Mouse (Mus musculus): ENCODE data around the gene Cdc73. TPM values are rescaled to one million over a fixed set of nuclear protein-coding genes. Genes with fewer than 3 reads are reported as not detected.

Gene Cdc73
- total RNA-seq, 2 experiments from 2014 or later, result 63.8 to 65.5 TPM

DNA sequence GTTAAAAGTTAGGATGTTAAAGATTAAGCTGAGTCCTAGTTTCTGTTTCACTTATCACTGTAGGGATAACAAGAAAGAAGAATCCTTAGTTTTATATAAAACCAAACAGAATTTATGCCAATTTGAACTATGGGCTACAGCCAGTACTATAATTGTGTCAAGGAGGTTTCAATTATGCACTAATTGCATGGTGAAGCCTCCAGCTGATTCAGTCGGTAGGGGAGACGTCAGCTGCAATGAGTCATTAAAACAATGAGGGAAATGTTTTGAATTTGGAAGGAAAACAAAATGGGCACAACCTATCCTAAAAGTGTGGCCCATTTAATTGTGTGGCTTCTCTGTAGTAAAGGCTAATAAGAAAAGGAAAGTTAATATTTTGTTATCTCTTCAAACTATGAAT lies 82.9 kb downstream of the Cdc73 start:
- TF ChIP-seq CTCF (IDR thresholded peaks at IDR 0.05), result no peak
- DNase-seq (ENCODE audit: extremely low spot score in 1 of 2, low spot score in 2 of 2), result no peak
- H3K4me3 ChIP-seq, result no peak overlapping the region
- H3K27ac ChIP-seq, result no peak overlapping the region
- intact Hi-C loops (cut with DNase I), result no loop called here

- DNase-seq (ENCODE audit: extremely low spot score in 1 of 2, low spot score in 2 of 2), result no peak
- intact Hi-C loops (cut with DNase I), result no loop called here
- H3K4me3 ChIP-seq, result no peak overlapping the region
- no peak; the same call in 1 of the 2 replicates for TF ChIP-seq CTCF (IDR thresholded peaks at IDR 0.05)
- no peak overlapping the region for H3K27ac ChIP-seq
Measured at GRCm38 (mm10) chr1:143612901-143613300, 89.8 kb downstream of the Cdc73 start.

DNA sequence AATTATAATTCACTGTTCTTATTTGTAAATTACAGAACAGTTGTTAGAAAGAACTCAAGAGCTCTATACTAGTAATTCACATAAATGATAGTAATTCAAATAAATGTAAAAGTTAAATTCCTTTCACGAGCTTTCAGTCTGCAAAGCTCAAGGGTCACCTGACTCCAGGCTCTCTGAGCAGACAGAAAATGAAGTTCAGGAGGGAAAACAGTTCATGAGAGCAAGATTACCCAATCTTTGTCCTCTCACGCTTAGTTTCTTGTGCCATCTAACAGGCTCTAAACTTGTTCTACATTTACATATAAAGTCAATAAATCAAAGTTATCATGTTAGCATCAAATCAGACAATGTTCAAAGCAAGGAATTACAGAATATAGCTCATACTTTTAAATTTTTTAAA lies 93.8 kb downstream of the Cdc73 start:
- intact Hi-C loops (cut with DNase I), result no loop called here
- Histone ChIP-seq H3K4me3 (no peak overlapping the region), H3K27ac (no peak overlapping the region)
- DNase-seq (ENCODE audit: extremely low spot score in 1 of 2, low spot score in 2 of 2), result no peak
- no peak for TF ChIP-seq CTCF (IDR thresholded peaks at IDR 0.05)

DNA sequence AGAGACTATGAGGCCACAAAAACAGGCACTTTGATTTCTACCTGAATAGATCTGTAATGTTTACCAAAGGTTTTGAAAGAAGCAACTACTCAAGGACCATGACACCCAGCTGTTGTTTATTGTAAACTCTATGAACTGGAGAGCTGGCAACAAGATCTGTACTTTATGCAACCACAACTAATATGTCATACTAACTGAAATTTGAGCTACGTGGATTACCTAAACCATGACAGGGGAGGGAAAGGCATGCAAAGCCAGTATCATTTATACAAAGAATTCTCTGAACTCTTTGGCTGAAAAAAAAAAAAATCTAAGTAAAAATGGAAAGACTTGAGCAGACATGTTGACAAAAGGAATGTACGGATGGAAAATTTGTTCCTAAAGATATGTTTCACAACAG lies 105.8 kb downstream of the Cdc73 start:
- Histone ChIP-seq H3K4me3 (no peak overlapping the region), H3K27ac (no peak overlapping the region)
- no peak for TF ChIP-seq CTCF (IDR thresholded peaks at IDR 0.05)
- DNase-seq (ENCODE audit: extremely low spot score in 1 of 2, low spot score in 2 of 2), result no peak
- intact Hi-C loops (cut with DNase I), result no loop called here

DNA sequence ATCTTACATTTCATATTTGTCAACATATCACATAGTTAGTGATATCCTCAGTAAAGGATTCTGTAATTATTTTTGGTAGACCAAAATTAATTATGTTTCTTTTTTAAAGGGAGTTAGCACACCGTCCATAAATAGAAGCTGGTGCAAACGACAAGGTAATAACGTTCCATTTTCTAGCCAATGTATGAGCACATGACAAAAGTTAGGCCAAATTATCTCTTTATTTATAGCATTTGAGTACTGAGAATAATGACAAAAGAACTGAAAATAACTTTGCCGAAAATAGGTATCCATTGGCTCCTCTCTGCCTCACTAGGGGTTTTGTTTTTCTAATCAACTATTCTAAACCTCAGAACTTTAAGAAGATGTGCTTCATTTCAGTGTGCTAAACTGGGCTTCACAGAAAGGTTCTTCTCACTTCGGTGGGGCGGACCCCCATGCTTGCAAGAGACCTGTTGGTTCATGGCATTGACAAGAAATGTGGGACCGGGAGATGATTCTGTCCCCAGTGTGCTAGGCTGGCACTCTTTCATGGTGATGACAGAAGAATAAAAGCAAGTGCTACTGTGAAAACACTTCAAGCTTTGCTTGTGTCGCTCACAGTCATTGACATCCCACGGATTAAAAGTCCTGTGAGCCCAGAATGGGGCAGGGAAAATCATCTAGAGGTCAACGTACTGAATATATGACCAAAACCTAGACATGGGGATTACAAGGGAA lies 125.7 kb downstream of the Cdc73 start:
- no peak for TF ChIP-seq CTCF (IDR thresholded peaks at IDR 0.05)
- intact Hi-C loops (cut with DNase I), result no loop called here
- H3K27ac ChIP-seq, result no peak overlapping the region

GRCm38 (mm10) chr1:143558235-143558634 lies 144.5 kb downstream of the Cdc73 start:
- no peak for DNase-seq (ENCODE audit: extremely low spot score in 1 of 2, low spot score in 2 of 2)
- no peak for TF ChIP-seq CTCF (IDR thresholded peaks at IDR 0.05)
- intact Hi-C loops (cut with DNase I), result no loop called here
- no peak overlapping the region for H3K4me3 ChIP-seq
- H3K27ac ChIP-seq, result no peak overlapping the region

More for the DNA sequence above, 125.7 kb downstream of the Cdc73 start:
- no peak for DNase-seq (ENCODE audit: extremely low spot score in 1 of 2, low spot score in 2 of 2)
- no peak overlapping the region for H3K4me3 ChIP-seq

DNA sequence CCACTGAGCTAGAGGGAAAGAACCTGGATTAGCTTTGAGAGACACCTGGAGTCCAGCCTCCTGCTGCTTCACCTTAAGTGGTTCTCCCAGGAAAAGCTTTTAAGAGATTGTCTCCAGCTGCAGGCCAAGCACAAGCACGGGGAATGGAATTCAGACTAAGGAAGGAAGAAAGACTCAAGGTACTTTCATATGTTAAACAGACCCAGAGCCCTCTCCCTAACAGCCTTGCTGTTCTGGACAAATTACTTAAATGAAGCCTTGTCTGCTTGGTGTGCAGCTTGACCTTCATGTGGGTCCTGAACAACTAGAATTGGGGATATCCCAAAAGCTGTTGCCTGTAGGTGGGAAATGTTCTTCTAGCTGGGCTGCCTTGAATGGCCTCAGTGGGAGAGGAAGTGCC lies 147.2 kb downstream of the Cdc73 start:
- no peak for TF ChIP-seq CTCF (IDR thresholded peaks at IDR 0.05)
- intact Hi-C loops (cut with DNase I), result no loop called here
- no peak for DNase-seq (ENCODE audit: extremely low spot score in 1 of 2, low spot score in 2 of 2)

DNA sequence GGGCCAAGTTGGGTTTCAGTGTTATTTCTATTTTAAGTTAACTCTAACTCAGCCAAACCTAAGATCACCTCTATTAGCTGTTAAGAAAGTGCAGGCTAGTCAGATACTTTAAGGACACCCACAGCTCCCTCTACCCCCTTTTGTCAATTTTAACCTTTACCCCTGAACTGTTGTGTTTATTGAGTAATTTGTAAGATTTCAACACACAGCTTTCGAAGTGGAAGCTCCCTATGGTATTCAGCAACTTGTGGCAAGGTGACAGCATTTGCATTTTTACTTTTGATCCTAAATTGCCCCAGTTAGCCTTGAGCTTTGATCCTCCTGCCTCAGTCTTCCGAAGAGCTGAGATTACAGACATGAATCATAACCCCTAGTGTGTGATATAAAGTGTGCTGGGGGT lies 148.1 kb downstream of the Cdc73 start:
- TF ChIP-seq CTCF (IDR thresholded peaks at IDR 0.05), result no peak
- DNase-seq (ENCODE audit: extremely low spot score in 1 of 2, low spot score in 2 of 2), result no peak
- Histone ChIP-seq H3K27ac (no peak overlapping the region), H3K4me3 (no peak overlapping the region)
- intact Hi-C loops (cut with DNase I), result no loop called here

More for the DNA sequence above, 147.2 kb downstream of the Cdc73 start:
- Histone ChIP-seq H3K4me3 (no peak overlapping the region), H3K27ac (no peak overlapping the region)

Other genes starting within 250 kb of the Cdc73 start
- 10 to 100 TPM; 15.3 to 18.9 TPM for gene B3galt2, start 62.2 kb downstream of the Cdc73 start, total RNA-seq (2021)
- 100 to 1,000 TPM; 114 to 120 TPM for gene Glrx2, start 13.4 kb upstream of the Cdc73 start, total RNA-seq (2021)
- gene Trove2, start 74.2 kb upstream of the Cdc73 start, total RNA-seq (2021), result 10 to 100 TPM; 29.0 to 29.5 TPM
- gene Uchl5, start 74.4 kb upstream of the Cdc73 start, total RNA-seq (2021), result 10 to 100 TPM; 36.0 to 43.2 TPM